Mouse (Mus musculus) ES-Bruce4 (cell line): ENCODE results near the gene Gm13178.

Source experiments
- CTCF ChIP-seq: IDR thresholded peaks from one replicate; pipeline ENCODE4 v1.8.1; 2011; ENCODE audit warnings: low read depth, low read length
- POLR2A ChIP-seq: IDR thresholded peaks from one replicate; pipeline ENCODE4 v1.8.1; 2011; ENCODE audit warnings: low read length; ENCODE audit not compliant: insufficient read depth

DNA sequence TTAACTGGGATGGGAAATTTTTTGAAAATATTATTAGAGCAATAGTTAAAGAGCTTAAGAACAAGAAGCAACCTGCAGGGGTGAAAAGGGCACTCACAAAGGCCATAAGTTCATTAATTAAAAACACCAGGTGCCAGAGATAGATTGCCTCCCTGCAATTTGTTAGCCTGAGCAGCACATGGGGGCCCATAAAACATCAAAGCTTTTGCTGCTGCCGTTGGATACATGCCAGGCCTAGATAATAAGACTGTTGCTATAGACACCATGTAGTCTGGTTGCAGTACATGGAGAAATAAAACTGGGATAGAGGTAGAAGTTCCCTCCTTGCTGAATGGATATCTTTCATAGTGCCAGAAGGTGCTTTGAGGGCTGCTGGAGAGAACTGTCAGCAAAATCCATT lies 27.9 kb upstream of the Gm13178 start:
- TF ChIP-seq CTCF (no peak), POLR2A (no peak)
